23 mouse cellular contexts compared by ENCODE assay signal in genomic region chr4:57290049-57290448, GRCm38 (mm10).
"Had no signal": no experiment of that assay in that cellular context is flagged by ENCODE, and none has a peak within 500 bp of the region (broad histone marks: within the 10 kb centered on the region; RNA-seq: fewer than 3 reads in every experiment).

No protein-coding gene starts in this region.

- H3K9ac ChIP-seq: liver, embryonic 15.5 days; liver, postnatal 0 days; lung, embryonic 15.5 days; neural tube, embryonic 13.5 days; neural tube, embryonic 15.5 days had no signal

- H3K4me2 ChIP-seq: liver, embryonic 15.5 days; lung, embryonic 15.5 days; midbrain, embryonic 11.5 days; neural tube, embryonic 13.5 days; neural tube, embryonic 15.5 days had no signal

- H3K4me1 ChIP-seq: neural tube, embryonic 13.5 days; neural tube, embryonic 15.5 days had no signal

- H3K36me3 ChIP-seq: liver, embryonic 15.5 days; lung, embryonic 15.5 days; neural tube, embryonic 13.5 days; neural tube, embryonic 15.5 days had no signal

- H3K27ac ChIP-seq: liver, embryonic 15.5 days; lung, embryonic 15.5 days; macrophage; neural tube, embryonic 13.5 days; neural tube, embryonic 15.5 days had no signal

- DNase-seq: liver, postnatal 0 days; lung, adult 2 months; lung, postnatal 14 days; lung, postnatal 36 days; midbrain, embryonic 14.5 days; retina, postnatal 1 day; right cerebral cortex, adult 18-20 months; right cerebral cortex, postnatal 25 days; right cerebral cortex, postnatal 4 days; spleen, adult 18-20 months; thymus, adult 2 months; thymus, postnatal 25 days; thymus, postnatal 4 days had no signal

- H3K9me3 ChIP-seq: liver, embryonic 15.5 days; lung, embryonic 15.5 days; neural tube, embryonic 13.5 days; neural tube, embryonic 15.5 days had no signal

- H3K4me3 ChIP-seq: liver, embryonic 15.5 days; lung, embryonic 15.5 days; megakaryocyte, embryonic 14.5 days; myocyte; neural tube, embryonic 13.5 days; neural tube, embryonic 15.5 days had no signal

- ATAC-seq: liver, postnatal 0 days; lung, postnatal 0 days; midbrain, embryonic 16.5 days had no signal

- H3K27me3 ChIP-seq: liver, embryonic 15.5 days; megakaryocyte, embryonic 14.5 days; neural tube, embryonic 13.5 days; neural tube, embryonic 15.5 days had no signal
